Mouse (Mus musculus) megakaryocyte, embryonic 14.5 days (primary cell): ENCODE measurements at regions not wholly inside any gene's neighbourhood (a gene's known extent, or its start where the extent isn't known, plus 50 kb on each side); places are given as distances from the start of the nearest gene placed in this dataset.

ENCODE experiments used
- FLI1 ChIP-seq: IDR thresholded peaks from 2 replicates; pipeline ENCODE4 v1.6.1; 2012; ENCODE audit warnings: low read length, inconsistent platforms, mixed read lengths
- GATA1 ChIP-seq: IDR thresholded peaks from 3 replicates; pipeline ENCODE4 v1.6.1; 2012; ENCODE audit warnings: mixed read lengths, low read length, inconsistent platforms, borderline replicate concordance

DNA sequence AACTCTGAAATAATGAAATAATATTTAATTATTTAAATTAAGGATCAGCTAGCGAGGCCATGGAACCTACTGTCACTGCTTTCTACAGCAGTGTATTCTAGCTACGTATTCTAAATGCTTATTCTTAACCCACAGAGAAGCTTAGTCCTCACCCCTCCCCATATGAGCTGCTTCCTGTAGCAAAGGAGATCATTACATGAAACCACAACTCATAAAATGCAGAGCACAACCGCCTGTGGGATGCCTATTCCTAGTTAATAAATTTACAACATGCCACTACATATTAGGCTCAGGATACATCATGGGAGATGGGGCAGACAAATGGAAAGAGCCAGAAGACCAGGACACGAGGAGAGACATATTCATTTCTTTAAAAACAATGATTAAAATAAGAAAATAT is 87.8 kb upstream of the Klhl1 start:
- TF ChIP-seq FLI1 (no peak), GATA1 (no peak)
